Mouse (Mus musculus) natural killer cell, adult 2 months (primary cell): ENCODE data around the gene Csde1.

Source experiments
- DNase-seq, 2 experiments: peaks; one replicate each; pipeline ENCODE4 v3.0.0; 2022; ENCODE audit warnings: low spot score in 2 of 2

Csde1 gene

GRCm38 (mm10) chr3:103020249-103020942 lies at the start of gene Csde1:
TSS of gene Csde1 (plus strand) at chr3:103020426.
- DNase-seq, result peak; percentile 97 to 98

GRCm38 (mm10) chr3:102970508-102970907 lies 49.7 kb upstream of the Csde1 start:
- no peak for DNase-seq

GRCm38 (mm10) chr3:102976906-102977305 lies 43.3 kb upstream of the Csde1 start:
- no peak for DNase-seq

DNA sequence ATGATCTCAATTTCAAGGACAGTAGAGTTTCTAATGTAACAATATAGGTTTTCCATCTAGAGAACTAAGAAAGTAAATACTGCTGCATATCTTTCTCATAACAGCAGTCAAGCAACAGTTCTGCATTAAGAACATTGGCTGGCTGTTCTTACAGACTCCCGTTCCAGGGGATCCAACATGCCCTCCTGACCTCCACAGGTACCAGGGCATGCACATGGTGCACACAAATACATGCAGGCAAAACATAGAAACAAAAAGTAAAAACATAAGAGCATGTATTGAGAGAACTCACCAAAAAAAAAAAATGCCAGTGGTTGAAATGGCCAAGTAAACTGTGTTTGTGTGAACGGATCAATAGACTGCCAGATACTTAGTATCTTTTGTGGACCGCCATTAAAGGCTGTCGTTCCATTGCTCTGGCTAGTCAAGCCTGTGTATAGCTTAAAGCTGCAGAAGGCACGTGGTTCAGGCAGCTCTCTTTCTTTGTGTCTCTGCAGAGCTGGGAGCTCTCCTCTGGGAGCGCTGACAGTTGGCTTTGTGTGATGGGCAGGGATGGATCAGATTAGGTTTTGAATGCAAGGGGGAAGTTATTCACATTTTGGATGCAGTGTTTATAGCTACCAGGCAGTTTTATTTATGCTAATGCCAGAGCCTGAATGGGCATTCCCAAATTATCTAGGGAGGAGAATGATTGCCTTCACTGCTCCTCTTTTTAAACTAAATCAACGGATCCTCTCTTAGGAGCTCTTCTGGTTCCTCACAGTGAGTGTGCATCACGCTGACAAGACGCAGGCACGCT lies 40.5 kb upstream of the Csde1 start:
- DNase-seq, result no peak

- no peak for DNase-seq
Observed at GRCm38 (mm10) chr3:102980349-102980736, 39.9 kb upstream of the Csde1 start.

- no peak for DNase-seq
Observed at GRCm38 (mm10) chr3:102991041-102991440, 29.2 kb upstream of the Csde1 start.

DNA sequence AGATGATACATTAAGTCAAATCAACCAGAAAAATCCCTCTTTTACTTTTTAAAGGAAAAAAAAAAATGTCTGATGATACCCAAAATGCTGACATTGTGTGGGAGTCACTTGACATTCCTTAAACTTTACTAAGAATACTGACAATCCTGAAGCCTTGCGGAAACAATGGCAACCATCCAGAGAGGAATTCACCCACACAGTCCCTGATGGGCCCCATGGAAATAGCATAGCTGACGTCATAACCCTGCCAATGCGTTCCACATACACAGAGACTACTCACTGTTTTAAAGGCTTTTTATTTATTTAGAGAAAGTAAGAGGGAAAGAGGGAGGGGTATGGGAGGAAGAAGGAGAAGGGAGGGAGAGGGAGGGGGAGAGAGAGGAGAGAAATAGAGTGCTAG lies 27.3 kb upstream of the Csde1 start:
- no peak for DNase-seq

GRCm38 (mm10) chr3:102995233-102995604 lies 25.0 kb upstream of the Csde1 start:
- DNase-seq, result no peak

- DNase-seq, result peak; percentile 96 to 98
Observed at GRCm38 (mm10) chr3:102995605-102996321, 24.5 kb upstream of the Csde1 start, which contains the start of gene Sike1. TSS of gene Sike1 (plus strand) at chr3:102995708.

- DNase-seq, result no peak
Observed at GRCm38 (mm10) chr3:102997036-102997435, 23.2 kb upstream of the Csde1 start.

- DNase-seq, result no peak
Observed at GRCm38 (mm10) chr3:102997591-102997990, 22.6 kb upstream of the Csde1 start.

DNA sequence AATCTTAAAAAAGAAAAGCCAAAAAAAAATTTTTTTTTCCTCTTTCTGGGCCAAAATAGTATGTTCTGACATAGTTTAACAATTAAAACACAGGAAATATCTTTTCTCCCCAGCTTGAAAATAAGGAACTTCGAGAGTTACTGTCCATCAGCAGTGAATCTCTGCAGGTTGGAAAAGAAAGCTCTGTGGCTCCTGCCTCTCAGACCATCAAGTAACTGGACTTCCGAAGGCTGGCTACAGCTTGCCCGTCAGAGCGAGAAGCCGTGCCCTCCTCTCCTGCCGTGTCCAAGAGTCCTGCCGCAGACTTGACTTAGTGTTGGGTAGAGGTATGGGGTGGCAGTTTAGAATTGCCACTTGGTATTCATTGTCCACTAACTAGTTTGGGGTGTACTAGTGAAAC lies 18.6 kb upstream of the Csde1 start:
- no peak for DNase-seq

DNA sequence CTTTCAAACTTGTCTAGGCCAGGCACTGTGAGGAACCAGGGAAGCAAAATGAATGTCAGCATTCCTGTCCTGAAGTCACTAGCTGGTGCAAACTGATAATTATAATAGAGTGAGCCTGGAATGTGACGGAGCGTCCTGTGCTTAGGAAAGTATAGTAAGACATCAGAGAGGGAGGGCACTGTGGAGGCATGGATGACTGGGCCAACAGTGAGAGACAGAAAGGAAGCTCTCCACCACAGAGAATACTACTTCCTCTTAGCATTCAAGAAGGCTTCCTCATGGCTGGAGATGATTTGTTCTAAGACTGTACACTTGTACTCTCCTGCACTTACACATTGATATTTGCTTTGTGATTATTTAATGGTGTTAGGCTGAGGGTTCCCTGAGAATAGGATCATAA lies 2.9 kb upstream of the Csde1 start:
- DNase-seq, result peak in 1 of 2 experiments; percentile 46

DNA sequence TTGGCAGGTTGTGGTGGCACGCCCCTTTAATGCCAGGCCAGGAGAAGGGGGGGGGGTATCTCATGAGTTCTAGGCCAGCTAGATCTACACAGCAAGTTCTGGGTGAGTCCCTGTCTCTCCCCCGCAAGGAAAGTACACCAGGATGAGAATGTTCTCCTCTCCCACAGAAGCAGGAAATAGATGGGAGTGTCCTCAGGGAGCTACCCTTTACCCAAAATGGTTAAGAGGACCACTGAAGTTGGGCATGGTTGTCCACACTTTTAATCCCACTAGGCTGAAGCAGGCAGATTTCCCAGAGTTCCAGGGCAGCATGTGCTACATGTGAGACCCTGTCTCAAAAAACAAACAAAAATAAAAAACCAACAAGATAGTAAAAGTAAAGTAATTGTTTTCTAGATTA lies 764 bp upstream of the Csde1 start:
- no peak for DNase-seq

GRCm38 (mm10) chr3:103020943-103021638 lies 865 bp downstream of the Csde1 start:
- peak in 1 of 2 experiments; percentile 87 for DNase-seq

DNA sequence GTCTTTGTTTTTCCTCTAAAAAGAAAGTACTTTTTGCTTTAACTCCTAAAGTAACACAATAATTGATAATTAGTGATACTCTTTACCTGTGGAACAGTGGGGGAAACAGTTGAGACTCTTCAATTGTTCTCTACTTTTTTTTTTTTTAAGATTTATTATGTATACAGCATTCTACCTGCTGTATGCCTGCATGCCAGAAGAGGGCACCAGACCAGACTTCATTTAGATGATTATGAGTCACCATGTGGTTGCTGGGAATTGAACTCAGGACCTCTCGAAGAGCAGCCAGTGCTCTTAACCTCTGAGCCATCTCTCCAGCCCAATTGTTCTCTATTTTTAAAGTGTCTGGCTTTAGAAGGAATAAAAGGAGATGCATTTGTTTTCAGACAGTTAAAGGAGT lies 5.9 kb downstream of the Csde1 start:
- peak; percentile 14 to 42 for DNase-seq

GRCm38 (mm10) chr3:103040285-103040684 lies 20.1 kb downstream of the Csde1 start:
- DNase-seq, result no peak

- DNase-seq, result no peak
Observed at GRCm38 (mm10) chr3:103040861-103041379, 20.7 kb downstream of the Csde1 start.

DNA sequence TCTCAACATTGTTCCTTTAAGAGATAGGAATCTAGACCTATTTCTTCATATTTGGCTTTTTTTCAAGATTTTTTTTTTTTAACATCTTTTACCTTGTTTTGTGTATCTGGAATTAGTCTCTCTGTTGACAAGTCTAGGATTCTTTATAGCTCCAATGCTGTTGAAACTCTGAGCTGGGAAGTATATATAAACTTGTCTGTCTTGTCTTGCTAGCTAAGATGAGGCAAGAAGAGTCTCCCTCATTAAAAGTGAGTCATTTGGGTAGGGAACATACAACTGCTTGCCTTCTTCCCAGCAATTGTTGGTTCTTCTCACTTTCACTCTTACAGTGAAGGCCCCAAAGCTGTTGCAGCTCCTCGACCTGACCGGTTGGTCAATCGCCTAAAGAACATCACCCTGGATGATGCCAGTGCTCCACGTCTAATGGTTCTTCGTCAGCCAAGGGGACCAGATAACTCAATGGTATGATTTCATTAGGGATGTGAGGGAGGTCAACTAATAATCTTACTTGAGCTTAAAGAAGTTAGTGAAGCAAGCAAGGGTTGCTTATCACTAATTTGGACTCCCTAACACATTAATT lies 35.9 kb downstream of the Csde1 start:
- DNase-seq, result no peak

GRCm38 (mm10) chr3:103057752-103058151 lies 37.5 kb downstream of the Csde1 start:
- no peak for DNase-seq
